Mouse (Mus musculus) intestine, postnatal 0 days (tissue): Measurements from ENCODE around the gene Pick1. TPM values are rescaled to one million over a fixed set of nuclear protein-coding genes. Genes with fewer than 3 reads are reported as not detected.
"Not testable (repeated sequence)": the region's sequence is repeated elsewhere in the genome, so short reads cannot be mapped to it uniquely, and the experiment has no call there.

Experiments used
- ATAC-seq: fragments of 200-750 bp; cut with Nextera tagmentation; 2 replicates; pipeline ENCODE4 v1.8.0; 2017; ENCODE audit warnings: mild to moderate bottlenecking, moderate TSS enrichment, moderate library complexity
- H3K27ac ChIP-seq: fragments of 300-500 bp; sonication (generic); 2 replicates; pipeline ENCODE4 v1.5.1; 2014; ENCODE audit warnings: mild to moderate bottlenecking, low read depth, low read length, moderate library complexity
- H3K27me3 ChIP-seq: fragments of 300-500 bp; sonication (generic); replicated peaks from 2 replicates; pipeline ENCODE4 v1.6.1; 2014; ENCODE audit warnings: low read length, mixed read lengths; ENCODE audit not compliant: control insufficient read depth, insufficient read depth
- H3K36me3 ChIP-seq: fragments of 300-500 bp; sonication (generic); 2 replicates; pipeline ENCODE4 v1.6.1; 2014; ENCODE audit warnings: mild to moderate bottlenecking, moderate library complexity; ENCODE audit not compliant: control insufficient read depth, insufficient read depth
- H3K4me1 ChIP-seq: fragments of 300-500 bp; sonication (generic); replicated peaks from 2 replicates; pipeline ENCODE4 v1.6.1; 2014; ENCODE audit warnings: antibody characterized with exemption, low read length, mixed read lengths; ENCODE audit not compliant: control insufficient read depth, insufficient read depth
- H3K4me2 ChIP-seq: fragments of 300-500 bp; sonication (generic); replicated peaks from 2 replicates; pipeline ENCODE4 v1.6.1; 2014; ENCODE audit warnings: low read depth, mild to moderate bottlenecking, moderate library complexity
- H3K4me3 ChIP-seq: fragments of 300-500 bp; sonication (generic); 2 replicates; pipeline ENCODE4 v1.5.1; 2014; ENCODE audit warnings: low read depth, low read length
- H3K9ac ChIP-seq: fragments of 300-500 bp; sonication (generic); 2 replicates; pipeline ENCODE4 v1.6.1; 2014; ENCODE audit warnings: mild to moderate bottlenecking, low read depth, low read length
- H3K9me3 ChIP-seq: fragments of 300-500 bp; sonication (generic); 2 replicates; pipeline ENCODE4 v1.6.1; 2016; ENCODE audit warnings: mixed run types; ENCODE audit not compliant: control insufficient read depth
- CTCF ChIP-seq: sonication (generic); IDR thresholded peaks from 2 replicates; pipeline ENCODE4 v1.5.1; 2016; ENCODE audit warnings: low read depth, mild to moderate bottlenecking, control low read depth, antibody characterized with exemption, moderate library complexity
- WGBS: fragments of 180-500 bp; shearing (Covaris S2); extraction: QIAGEN DNeasy Blood & Tissue Kit; methylation state at CpG from one replicate; pipeline ENCODE4 v1.1.7; 2014; 5-methylcytosine and 5-hydroxymethylcytosine counted together
- polyA plus RNA-seq: library from polyadenylated mRNA; unstranded; fragments of >200 nt; fragmentation: Nextera tagmentation; extraction: Ambion mirVana; gene quantifications from 2 replicates; pipeline ENCODE4 v1.2.1, GENCODE M21; 2015

The Pick1 gene
- polyA plus RNA-seq, 1 experiment from 2014 or later = 21.9 TPM

GRCm38 (mm10) chr15:79219572-79219971 is 9.4 kb upstream of the Pick1 start:
- WGBS = 0% methylated on average over 1 of the region's 1 CpGs

DNA sequence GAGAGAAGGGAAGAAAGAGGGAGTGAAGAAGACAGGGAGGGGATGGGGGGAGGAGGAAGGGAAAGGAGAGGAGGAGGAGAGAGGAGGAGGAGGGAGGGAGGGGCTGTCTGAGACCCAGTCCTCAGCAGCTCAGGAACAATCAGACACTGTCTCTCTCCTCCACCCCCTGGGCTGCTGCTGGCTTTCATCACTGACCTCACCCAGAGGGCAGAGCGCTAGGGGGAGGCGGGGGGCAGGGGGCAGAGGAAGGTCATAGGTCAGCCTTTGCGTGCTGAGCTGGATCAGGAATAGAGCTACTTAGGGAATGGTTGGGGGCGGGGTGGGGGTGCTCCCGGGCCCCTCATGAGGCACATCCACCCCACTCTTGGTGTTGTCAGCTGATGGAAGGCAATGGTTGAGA is 5.3 kb upstream of the Pick1 start:
- H3K36me3 ChIP-seq = no peaks in the 10 kb centered on the region
- WGBS = 23% methylated on average over 5 of the region's 5 CpGs
- H3K9ac ChIP-seq = no peak overlapping the region
- no peak for TF ChIP-seq CTCF
- no peak overlapping the region for H3K4me3 ChIP-seq
- no peak overlapping the region for H3K27ac ChIP-seq
- no peaks in the 10 kb centered on the region for H3K9me3 ChIP-seq
- ATAC-seq = no peak
- no peaks in the 10 kb centered on the region for H3K4me1 ChIP-seq
- H3K4me2 ChIP-seq = no peak overlapping the region
- H3K27me3 ChIP-seq = no peaks in the 10 kb centered on the region; the same call in 1 of the 2 replicates

More at GRCm38 (mm10) chr15:79219572-79219971, 9.4 kb upstream of the Pick1 start:
- no peaks in the 10 kb centered on the region for H3K9me3 ChIP-seq
- H3K4me2 ChIP-seq = no peak overlapping the region
- TF ChIP-seq CTCF = no peak
- no peaks in the 10 kb centered on the region; the same call in 1 of the 2 replicates for H3K27me3 ChIP-seq
- no peak for ATAC-seq
- H3K4me3 ChIP-seq = no peak overlapping the region
- no peak overlapping the region for H3K27ac ChIP-seq
- H3K36me3 ChIP-seq = no peaks in the 10 kb centered on the region
- H3K9ac ChIP-seq = no peak overlapping the region
- H3K4me1 ChIP-seq = no peaks in the 10 kb centered on the region

DNA sequence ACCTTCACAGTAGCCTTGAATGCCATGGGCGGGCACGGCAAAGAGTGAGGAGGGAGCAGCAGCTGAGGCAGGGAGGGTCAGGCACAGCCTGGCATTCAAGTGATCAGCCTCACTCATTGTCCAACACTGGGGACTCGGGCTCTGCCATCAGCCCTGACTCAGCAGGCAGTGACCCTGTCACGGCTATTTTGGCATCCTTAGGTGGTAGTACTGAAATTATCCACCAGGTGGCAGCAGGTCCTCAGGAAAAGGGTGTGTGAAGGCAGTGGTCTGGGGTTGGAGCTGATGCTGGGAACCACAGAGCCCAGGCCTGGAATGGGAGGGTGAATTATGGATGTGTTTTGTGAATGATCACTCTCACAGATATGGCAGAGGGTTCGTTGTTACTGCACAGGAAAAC is 4.3 kb upstream of the Pick1 start:
- ATAC-seq = peak; percentile 14; the same call in 1 of the 2 replicates
- H3K36me3 ChIP-seq = no peaks in the 10 kb centered on the region
- 0 out of 2 replicates have a peak, but pooled peaks cover 3% of the 10 kb centered on the region for H3K4me1 ChIP-seq
- no peaks in the 10 kb centered on the region for H3K9me3 ChIP-seq
- peak; percentile 97 for TF ChIP-seq CTCF
- no peak overlapping the region for H3K27ac ChIP-seq
- no peaks in the 10 kb centered on the region; the same call in 1 of the 2 replicates for H3K27me3 ChIP-seq
- 11% methylated on average over 5 of the region's 5 CpGs for WGBS
- H3K4me2 ChIP-seq = no peak overlapping the region
- H3K4me3 ChIP-seq = no peak overlapping the region
- no peak overlapping the region for H3K9ac ChIP-seq

DNA sequence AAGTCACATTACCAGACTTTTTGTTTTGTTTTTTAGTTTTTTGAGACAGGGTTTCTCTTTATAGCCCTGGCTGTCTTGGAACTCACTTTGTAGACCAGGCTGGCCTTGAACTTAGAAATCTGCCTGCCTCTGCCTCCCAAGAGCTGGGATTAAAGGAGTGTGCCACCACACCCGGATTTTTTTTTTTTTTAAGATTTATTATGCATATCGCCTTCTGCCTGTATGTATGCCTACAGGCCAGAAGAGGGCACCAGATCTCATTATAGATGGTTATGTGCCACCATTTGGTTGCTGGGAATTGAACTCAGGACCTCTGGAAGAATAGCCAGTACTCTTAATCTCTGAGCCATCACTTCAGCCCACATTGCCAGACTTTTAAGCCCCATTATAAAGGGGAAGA is 3.2 kb upstream of the Pick1 start:
- not testable (repeated sequence) for H3K4me1 ChIP-seq, H3K27ac ChIP-seq, ATAC-seq, H3K4me2 ChIP-seq, H3K9ac ChIP-seq, H3K27me3 ChIP-seq, H3K4me3 ChIP-seq, H3K36me3 ChIP-seq, H3K9me3 ChIP-seq
- WGBS = 62% methylated on average over 2 of the region's 2 CpGs

DNA sequence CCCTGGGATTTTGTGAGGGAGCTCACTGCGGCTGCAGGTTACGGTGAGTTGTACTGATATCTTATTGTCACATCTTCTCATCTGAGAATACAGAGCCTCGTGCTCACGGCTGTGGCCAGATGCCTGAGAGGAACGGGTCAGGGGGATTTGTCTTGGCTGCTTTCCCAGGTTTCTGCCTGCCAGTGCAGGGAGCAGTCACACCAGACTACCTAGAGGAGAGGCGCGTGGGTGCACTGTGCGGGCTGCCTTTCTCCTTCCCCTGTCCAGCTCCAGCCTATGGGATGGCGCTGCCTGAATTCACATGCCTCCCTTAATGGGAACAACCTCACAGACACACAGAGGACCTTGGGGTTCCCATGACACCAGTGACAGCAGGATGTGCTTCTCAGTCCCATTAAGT is 6.3 kb downstream of the Pick1 start:
- TF ChIP-seq CTCF = no peak
- H3K4me3 ChIP-seq = no peak overlapping the region
- 0 out of 2 replicates have a peak, but pooled peaks cover 4% of the 10 kb centered on the region for H3K4me1 ChIP-seq
- no peak overlapping the region for H3K9ac ChIP-seq
- peaks cover 38% of the 10 kb centered on the region for H3K36me3 ChIP-seq
- H3K9me3 ChIP-seq = no peaks in the 10 kb centered on the region
- no peak overlapping the region for H3K4me2 ChIP-seq
- no peaks in the 10 kb centered on the region for H3K27me3 ChIP-seq
- WGBS = 60% methylated on average over 9 of the region's 9 CpGs
- peak overlapping the region; percentile 76; the same call in 1 of the 2 replicates for H3K27ac ChIP-seq
- ATAC-seq = peak; percentile 33; the same call in 1 of the 2 replicates

GRCm38 (mm10) chr15:79238036-79238435 is 9.1 kb downstream of the Pick1 start:
- Histone ChIP-seq H3K9me3 (no peaks in the 10 kb centered on the region), H3K4me3 (no peak overlapping the region), H3K4me2 (no peak overlapping the region), H3K36me3 (peaks cover 44% of the 10 kb centered on the region), H3K9ac (no peak overlapping the region), H3K27ac (no peak overlapping the region), H3K4me1 (0 out of 2 replicates have a peak, but pooled peaks cover 4% of the 10 kb centered on the region), H3K27me3 (no peaks in the 10 kb centered on the region)
- TF ChIP-seq CTCF = no peak
- WGBS = 79% methylated on average over 6 of the region's 6 CpGs
- ATAC-seq = no peak
